Mouse (Mus musculus) activated CD4-positive, CD25-positive, alpha-beta regulatory T cell, adult 9 weeks (primary cell): ENCODE measurements around the gene Cdc25a. TPM values are rescaled to one million over a fixed set of nuclear protein-coding genes. Genes with fewer than 3 reads are reported as not detected.

Source experiments
- polyA plus RNA-seq: library from polyadenylated mRNA; unstranded; fragments of 100-300 nt; shearing (Covaris generic); gene quantifications from one replicate; pipeline ENCODE4 v1.2.1, GENCODE M21; 2017

Cdc25a gene
- polyA plus RNA-seq, result 10.7 TPM

GRCm38 (mm10) chr9:109874797-109875691 lies at the start of gene Cdc25a:
Cdc25a (plus strand) TSS chr9:109875579.

GRCm38 (mm10) chr9:109832391-109833087 lies 42.8 kb upstream of the Cdc25a start, which contains the start of gene Nme6:
Nme6 (plus strand) TSS chr9:109832749.

GRCm38 (mm10) chr9:109849312-109849758 lies 26.0 kb upstream of the Cdc25a start, which contains the start of gene Camp:
Camp (minus strand) TSS chr9:109849617.

GRCm38 (mm10) chr9:109931257-109932171 lies 56.1 kb downstream of the Cdc25a start, which contains the start of gene Map4:
Map4 (plus strand) TSS chr9:109931460.

Other genes starting within 250 kb of the Cdc25a start
- not detected for gene Fbxw24, start 249.5 kb upstream of the Cdc25a start, polyA plus RNA-seq
- not detected for gene Fbxw25, start 210.9 kb upstream of the Cdc25a start, polyA plus RNA-seq
- gene Fbxw18, start 172.9 kb upstream of the Cdc25a start, polyA plus RNA-seq, result not detected
- gene Fbxw26, start 129.5 kb upstream of the Cdc25a start, polyA plus RNA-seq, result not detected
- not detected for gene Fbxw27, start 84.9 kb upstream of the Cdc25a start, polyA plus RNA-seq
- gene Spink8, start 63.3 kb upstream of the Cdc25a start, polyA plus RNA-seq, result not detected
- 11.1 TPM for gene Nme6, start 42.8 kb upstream of the Cdc25a start, polyA plus RNA-seq
- not detected for gene Camp, start 26.0 kb upstream of the Cdc25a start, polyA plus RNA-seq
- gene Map4, start 55.9 kb downstream of the Cdc25a start, polyA plus RNA-seq, result 84.7 TPM
- gene Smarcc1, start 242.1 kb downstream of the Cdc25a start, polyA plus RNA-seq, result 33.3 TPM
- 141 TPM for gene Dhx30, start 242.3 kb downstream of the Cdc25a start, polyA plus RNA-seq